Mouse (Mus musculus) heart, adult 2 months (tissue): Measurements from ENCODE around the gene Ect2l.

Experiments used
- CTCF ChIP-seq: fragments of 200-600 bp; IDR thresholded peaks from 2 replicates; pipeline ENCODE4 v1.8.1; 2022; ENCODE audit warnings: antibody characterized with exemption, mild to moderate bottlenecking, moderate library complexity
- POLR2A ChIP-seq: fragments of 200-500 bp; IDR thresholded peaks from 2 replicates; pipeline ENCODE4 v1.6.1; 2011; ENCODE audit warnings: mild to moderate bottlenecking, low read depth, low read length, control low read depth; ENCODE audit not compliant: insufficient read depth

DNA sequence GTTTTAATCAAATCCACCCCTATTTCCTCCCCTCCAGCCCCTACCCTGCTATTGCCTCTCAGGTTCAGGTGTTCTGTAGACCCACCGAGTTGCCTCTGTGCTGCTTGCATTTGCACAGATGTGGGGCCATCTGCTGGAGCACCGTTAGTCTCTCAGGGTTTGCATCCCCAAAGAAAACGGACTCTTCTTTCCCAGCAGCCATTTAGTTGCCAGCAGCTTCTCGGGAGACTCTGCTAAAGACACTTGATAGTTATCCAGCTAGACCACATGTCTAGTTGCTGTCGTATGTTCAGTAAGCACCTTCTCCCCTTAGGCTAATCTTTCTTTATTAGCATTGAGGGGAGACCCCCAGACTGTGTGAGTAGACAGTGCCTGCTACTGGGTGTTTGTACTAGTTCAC lies 108.5 kb downstream of the Ect2l start:
- TF ChIP-seq CTCF (0 out of 2 replicates have a peak, but pooled peaks have one; percentile 17), POLR2A (no peak)
